Mouse (Mus musculus): ENCODE measurements at regions not wholly inside any gene's neighbourhood (a gene's known extent, or its start where the extent isn't known, plus 50 kb on each side); places are given as distances from the start of the nearest gene placed in this dataset.
A peak's percentile ranks its signal among the peaks of the same experiment; 100 is the strongest.

- Histone ChIP-seq H3K4me2 (0 out of 2 replicates have a peak overlapping the region, but pooled peaks have one; percentile 17), H3K27me3 (ENCODE audit: control insufficient read depth, insufficient read depth, low read length) (no peaks in the 10 kb centered on the region), H3K4me1 (ENCODE audit: control insufficient read depth, insufficient read depth, low read length) (peaks cover 20% of the 10 kb centered on the region), H3K4me3 (ENCODE audit: low read depth, low read length) (no peak overlapping the region), H3K9ac (ENCODE audit: low read length) (no peak overlapping the region), H3K9me3 (ENCODE audit: control insufficient read depth, low read length) (no peaks in the 10 kb centered on the region), H3K27ac (ENCODE audit: low read depth, low read length) (0 out of 2 replicates have a peak overlapping the region, but pooled peaks have one; percentile 14), H3K36me3 (ENCODE audit: control insufficient read depth, insufficient read depth, low read length) (no peaks in the 10 kb centered on the region)
- ATAC-seq (ENCODE audit: low FRiP score) (no peak), DNase-seq (ENCODE audit: low spot score, missing footprints) (peak; percentile 83)
- 16% methylated on average over 11 of the region's 11 CpGs for WGBS
These were observed 143.3 kb upstream of the Mvb12b start for GRCm38 (mm10) chr2:34031001-34031412.

DNA sequence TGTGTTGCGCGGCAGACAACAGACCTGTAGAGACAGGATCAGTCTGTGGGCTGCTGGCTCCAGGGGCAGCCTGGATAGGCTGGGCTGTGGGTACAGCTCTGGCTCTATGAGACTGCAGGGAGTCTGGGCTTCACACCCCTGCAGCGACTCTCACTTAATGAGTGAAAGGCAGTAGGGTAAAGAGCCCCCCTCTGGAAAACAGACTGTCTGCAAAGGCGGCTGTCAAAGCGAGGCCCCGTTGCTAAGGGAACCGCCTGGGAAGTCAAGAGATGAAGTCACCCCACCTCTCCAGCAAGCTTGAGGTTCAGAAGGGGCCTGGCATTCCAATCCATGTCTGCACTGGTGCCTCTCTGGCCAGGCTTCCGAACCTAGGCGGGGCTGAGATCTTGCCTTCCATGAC, 139.7 kb upstream of the Mvb12b start:
- H3K4me2 ChIP-seq: no peak overlapping the region; the same call in 1 of the 2 replicates
- no peak overlapping the region for H3K9ac ChIP-seq (ENCODE audit: low read length)
- H3K27me3 ChIP-seq (ENCODE audit: control insufficient read depth, insufficient read depth, low read length): no peaks in the 10 kb centered on the region
- ATAC-seq (ENCODE audit: low FRiP score): peak; percentile 72
- H3K4me1 ChIP-seq (ENCODE audit: control insufficient read depth, insufficient read depth, low read length): peaks cover 20% of the 10 kb centered on the region
- DNase-seq (ENCODE audit: low spot score, missing footprints): no peak
- H3K36me3 ChIP-seq (ENCODE audit: control insufficient read depth, insufficient read depth, low read length): no peaks in the 10 kb centered on the region
- no peak overlapping the region for H3K27ac ChIP-seq (ENCODE audit: low read depth, low read length)
- 31% methylated on average over 9 of the region's 9 CpGs for WGBS
- no peak overlapping the region for H3K4me3 ChIP-seq (ENCODE audit: low read depth, low read length)
- H3K9me3 ChIP-seq (ENCODE audit: control insufficient read depth, low read length): no peaks in the 10 kb centered on the region

DNA sequence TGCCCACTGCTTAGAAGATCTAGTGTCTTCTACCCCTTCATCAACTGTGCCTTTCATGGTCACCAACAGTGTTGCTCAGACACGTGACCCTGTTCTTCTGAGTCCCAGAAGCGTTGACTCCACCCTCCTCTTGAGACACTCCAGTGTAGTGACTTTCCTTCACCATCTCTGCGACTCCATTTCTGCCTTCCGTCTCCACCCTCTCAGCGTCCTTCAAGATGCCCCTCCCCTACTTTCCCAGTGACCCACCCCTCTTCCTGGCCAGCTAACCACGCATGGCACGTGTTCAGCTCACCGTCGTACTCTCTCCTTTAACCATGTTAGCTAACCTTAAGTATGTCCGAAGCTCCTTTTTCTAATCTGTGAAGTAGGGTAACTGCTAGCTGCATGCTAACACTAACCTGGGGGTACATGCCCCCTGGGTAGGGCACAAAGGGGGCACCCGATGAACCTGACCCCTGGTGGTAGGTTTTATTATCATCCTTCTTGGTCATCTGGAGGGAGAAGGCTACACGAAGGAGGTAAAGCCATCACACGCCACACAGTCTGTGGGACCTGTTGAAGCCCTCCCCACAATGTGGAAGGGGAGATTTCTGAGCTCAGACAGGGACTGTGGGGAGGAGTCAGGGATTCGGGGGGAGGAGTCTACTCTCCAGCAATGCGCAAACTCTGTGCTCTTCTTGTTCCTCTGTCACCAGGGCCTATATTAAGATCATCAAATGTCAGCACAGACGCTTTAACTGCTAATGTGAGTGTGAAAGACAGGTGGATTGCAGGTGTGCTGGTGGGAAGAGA, 139.0 kb upstream of the Mvb12b start:
- peak; percentile 41; the same call in 1 of the 2 replicates for ATAC-seq (ENCODE audit: low FRiP score)
- H3K4me1 ChIP-seq (ENCODE audit: control insufficient read depth, insufficient read depth, low read length): peaks cover 19% of the 10 kb centered on the region
- H3K4me3 ChIP-seq (ENCODE audit: low read depth, low read length): no peak overlapping the region
- H3K9ac ChIP-seq (ENCODE audit: low read length): no peak overlapping the region
- no peaks in the 10 kb centered on the region for H3K36me3 ChIP-seq (ENCODE audit: control insufficient read depth, insufficient read depth, low read length)
- no peak overlapping the region for H3K27ac ChIP-seq (ENCODE audit: low read depth, low read length)
- H3K27me3 ChIP-seq (ENCODE audit: control insufficient read depth, insufficient read depth, low read length): no peaks in the 10 kb centered on the region
- 83% methylated on average over 16 of the region's 16 CpGs for WGBS
- H3K4me2 ChIP-seq: no peak overlapping the region; the same call in 1 of the 2 replicates
- peak; percentile 76 for DNase-seq (ENCODE audit: low spot score, missing footprints)
- H3K9me3 ChIP-seq (ENCODE audit: control insufficient read depth, low read length): peaks cover 2% of the 10 kb centered on the region; the same call in 1 of the 2 replicates

DNA sequence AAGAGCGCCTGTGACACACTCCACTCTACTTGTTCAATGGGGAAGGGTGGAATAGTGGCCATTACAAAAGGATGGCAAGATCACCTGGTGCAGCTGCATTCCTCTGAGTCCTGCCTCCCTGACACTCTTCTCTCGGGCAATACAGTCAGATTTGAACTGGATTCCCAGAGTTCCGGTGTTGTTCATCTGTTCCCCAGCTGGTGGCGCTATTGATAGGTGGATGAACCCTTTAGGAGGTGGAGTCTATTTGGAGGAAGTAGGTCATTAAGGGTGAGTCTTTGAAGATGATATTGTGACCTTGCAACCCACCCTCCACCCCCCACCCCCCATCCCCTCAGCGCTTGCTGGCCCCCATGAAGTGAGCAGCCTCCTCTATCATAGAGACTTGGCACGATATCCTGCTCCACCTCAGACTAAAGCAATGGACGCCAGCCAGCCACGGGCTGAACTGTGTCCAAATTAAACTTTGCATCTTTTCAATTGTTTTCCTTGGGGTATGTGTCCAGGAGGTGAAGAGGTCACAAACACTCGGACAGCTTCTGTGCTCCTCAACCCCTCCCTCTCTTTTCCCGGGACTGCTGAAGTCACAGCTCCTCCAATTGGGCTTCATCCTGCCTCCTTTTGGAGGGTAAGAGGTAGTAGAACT, 138.1 kb upstream of the Mvb12b start:
- Histone ChIP-seq H3K27me3 (ENCODE audit: control insufficient read depth, insufficient read depth, low read length) (no peaks in the 10 kb centered on the region), H3K36me3 (ENCODE audit: control insufficient read depth, insufficient read depth, low read length) (no peaks in the 10 kb centered on the region), H3K27ac (ENCODE audit: low read depth, low read length) (no peak overlapping the region), H3K4me2 (no peak overlapping the region), H3K9me3 (ENCODE audit: control insufficient read depth, low read length) (peaks cover 3% of the 10 kb centered on the region; the same call in 1 of the 2 replicates), H3K4me3 (ENCODE audit: low read depth, low read length) (no peak overlapping the region), H3K9ac (ENCODE audit: low read length) (no peak overlapping the region), H3K4me1 (ENCODE audit: control insufficient read depth, insufficient read depth, low read length) (peaks cover 10% of the 10 kb centered on the region)
- peak; percentile 90 for DNase-seq (ENCODE audit: low spot score, missing footprints)
- no peak for ATAC-seq (ENCODE audit: low FRiP score)
- 68% methylated on average over 10 of the region's 10 CpGs for whole genome bisulfite sequencing

DNA sequence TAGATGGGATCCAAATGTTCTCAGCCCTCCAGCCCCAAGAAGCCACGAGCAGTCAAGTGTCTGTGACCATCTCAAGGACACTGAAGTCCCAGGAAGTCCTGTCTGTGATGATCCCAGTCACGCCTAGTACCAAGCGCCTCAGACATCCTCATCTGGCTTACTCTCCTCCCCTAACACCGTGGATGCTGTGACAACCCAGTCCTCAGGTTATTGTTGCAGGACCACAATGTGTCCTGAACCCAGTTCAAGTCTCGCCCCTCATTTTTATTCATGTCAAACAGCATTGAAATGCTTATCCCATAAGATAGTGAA, 129.4 kb upstream of the Mvb12b start:
- peaks cover 3% of the 10 kb centered on the region; the same call in 1 of the 2 replicates for H3K9me3 ChIP-seq (ENCODE audit: control insufficient read depth, low read length)
- H3K27me3 ChIP-seq (ENCODE audit: control insufficient read depth, insufficient read depth, low read length): no peaks in the 10 kb centered on the region
- WGBS: 60% methylated on average over 5 of the region's 5 CpGs
- no peaks in the 10 kb centered on the region for H3K36me3 ChIP-seq (ENCODE audit: control insufficient read depth, insufficient read depth, low read length)
- ATAC-seq (ENCODE audit: low FRiP score) (no peak), DNase-seq (ENCODE audit: low spot score, missing footprints) (no peak)
- no peak overlapping the region for H3K27ac ChIP-seq (ENCODE audit: low read depth, low read length)
- no peak overlapping the region for H3K4me2 ChIP-seq
- H3K4me3 ChIP-seq (ENCODE audit: low read depth, low read length): no peak overlapping the region
- no peak overlapping the region for H3K9ac ChIP-seq (ENCODE audit: low read length)
- peaks cover 15% of the 10 kb centered on the region for H3K4me1 ChIP-seq (ENCODE audit: control insufficient read depth, insufficient read depth, low read length)

DNA sequence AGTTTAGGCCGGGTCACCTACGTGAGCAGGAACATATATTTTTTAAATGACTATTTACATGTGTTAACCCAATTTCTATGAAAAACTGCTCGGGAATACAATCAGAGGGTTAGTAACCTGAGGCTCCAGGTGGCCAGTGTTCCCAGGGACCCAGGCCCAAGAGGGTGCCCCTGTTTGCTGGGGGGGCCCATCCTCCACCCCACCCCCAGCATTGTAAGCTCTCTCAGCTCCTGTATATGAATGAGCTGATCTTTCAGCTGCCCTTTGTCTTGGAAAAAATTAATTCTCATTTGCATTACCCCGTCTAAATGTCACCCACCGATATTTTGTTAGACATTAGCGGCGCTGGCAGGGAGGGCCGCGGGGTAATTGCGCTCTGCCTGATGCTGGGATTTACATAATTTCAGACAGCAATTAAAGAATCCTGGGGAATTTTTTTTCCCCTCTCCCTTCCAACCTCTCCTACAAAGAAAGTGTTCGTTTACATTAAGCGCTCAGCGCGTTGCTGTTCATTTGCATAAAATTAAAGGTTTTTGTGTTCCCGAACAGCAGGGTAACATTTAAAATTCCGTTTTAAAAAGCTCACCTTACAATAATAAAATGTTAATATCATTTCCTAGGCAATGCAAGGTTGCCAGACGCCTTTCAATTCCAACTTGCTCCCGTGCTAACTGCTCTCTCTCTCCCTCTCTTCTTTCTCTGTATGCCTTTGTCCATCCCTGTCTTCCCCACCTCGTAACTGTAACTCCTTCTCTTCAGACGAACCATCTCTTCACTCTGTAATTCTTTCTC, 128.8 kb upstream of the Mvb12b start:
- Histone ChIP-seq H3K4me1 (ENCODE audit: control insufficient read depth, insufficient read depth, low read length) (peaks cover 15% of the 10 kb centered on the region), H3K27ac (ENCODE audit: low read depth, low read length) (no peak overlapping the region; the same call in 1 of the 2 replicates), H3K9ac (ENCODE audit: low read length) (no peak overlapping the region), H3K9me3 (ENCODE audit: control insufficient read depth, low read length) (no peaks in the 10 kb centered on the region), H3K36me3 (ENCODE audit: control insufficient read depth, insufficient read depth, low read length) (no peaks in the 10 kb centered on the region), H3K4me3 (ENCODE audit: low read depth, low read length) (no peak overlapping the region), H3K4me2 (peak overlapping the region; percentile 11; the same call in 1 of the 2 replicates), H3K27me3 (ENCODE audit: control insufficient read depth, insufficient read depth, low read length) (no peaks in the 10 kb centered on the region)
- ATAC-seq (ENCODE audit: low FRiP score) (peak; percentile 42; the same call in 1 of the 2 replicates), DNase-seq (ENCODE audit: low spot score, missing footprints) (no peak)
- WGBS: 41% methylated on average over 20 of the region's 20 CpGs

- no peaks in the 10 kb centered on the region for H3K9me3 ChIP-seq (ENCODE audit: control insufficient read depth, low read length)
- no peak for ATAC-seq (ENCODE audit: low FRiP score)
- no peaks in the 10 kb centered on the region for H3K27me3 ChIP-seq (ENCODE audit: control insufficient read depth, insufficient read depth, low read length)
- WGBS: 89% methylated on average over 7 of the region's 7 CpGs
- no peak overlapping the region for H3K4me2 ChIP-seq
- H3K4me1 ChIP-seq (ENCODE audit: control insufficient read depth, insufficient read depth, low read length): peaks cover 15% of the 10 kb centered on the region
- no peak overlapping the region for H3K9ac ChIP-seq (ENCODE audit: low read length)
- no peak overlapping the region for H3K27ac ChIP-seq (ENCODE audit: low read depth, low read length)
- H3K36me3 ChIP-seq (ENCODE audit: control insufficient read depth, insufficient read depth, low read length): no peaks in the 10 kb centered on the region
- no peak overlapping the region for H3K4me3 ChIP-seq (ENCODE audit: low read depth, low read length)
- DNase-seq (ENCODE audit: low spot score, missing footprints): no peak
These were observed 127.9 kb upstream of the Mvb12b start for GRCm38 (mm10) chr2:34015640-34015995.

GRCm38 (mm10) chr2:34014868-34015639, 127.3 kb upstream of the Mvb12b start:
- ATAC-seq (ENCODE audit: low FRiP score) (no peak), DNase-seq (ENCODE audit: low spot score, missing footprints) (no peak)
- peaks cover 15% of the 10 kb centered on the region for H3K4me1 ChIP-seq (ENCODE audit: control insufficient read depth, insufficient read depth, low read length)
- H3K9me3 ChIP-seq (ENCODE audit: control insufficient read depth, low read length): no peaks in the 10 kb centered on the region
- no peak overlapping the region for H3K4me2 ChIP-seq
- no peaks in the 10 kb centered on the region for H3K36me3 ChIP-seq (ENCODE audit: control insufficient read depth, insufficient read depth, low read length)
- WGBS: 54% methylated on average over 8 of the region's 8 CpGs
- no peaks in the 10 kb centered on the region for H3K27me3 ChIP-seq (ENCODE audit: control insufficient read depth, insufficient read depth, low read length)
- no peak overlapping the region for H3K27ac ChIP-seq (ENCODE audit: low read depth, low read length)
- H3K9ac ChIP-seq (ENCODE audit: low read length): no peak overlapping the region
- H3K4me3 ChIP-seq (ENCODE audit: low read depth, low read length): no peak overlapping the region
